Mouse (Mus musculus) A20 (cell line): ENCODE results near the gene 2510002D24Rik.

ENCODE experiments used
- DNase-seq: peaks from one replicate; pipeline ENCODE4 v3.0.0-alpha.2; 2011; ENCODE audit warnings: low read depth, low spot score

Gene 2510002D24Rik

DNA sequence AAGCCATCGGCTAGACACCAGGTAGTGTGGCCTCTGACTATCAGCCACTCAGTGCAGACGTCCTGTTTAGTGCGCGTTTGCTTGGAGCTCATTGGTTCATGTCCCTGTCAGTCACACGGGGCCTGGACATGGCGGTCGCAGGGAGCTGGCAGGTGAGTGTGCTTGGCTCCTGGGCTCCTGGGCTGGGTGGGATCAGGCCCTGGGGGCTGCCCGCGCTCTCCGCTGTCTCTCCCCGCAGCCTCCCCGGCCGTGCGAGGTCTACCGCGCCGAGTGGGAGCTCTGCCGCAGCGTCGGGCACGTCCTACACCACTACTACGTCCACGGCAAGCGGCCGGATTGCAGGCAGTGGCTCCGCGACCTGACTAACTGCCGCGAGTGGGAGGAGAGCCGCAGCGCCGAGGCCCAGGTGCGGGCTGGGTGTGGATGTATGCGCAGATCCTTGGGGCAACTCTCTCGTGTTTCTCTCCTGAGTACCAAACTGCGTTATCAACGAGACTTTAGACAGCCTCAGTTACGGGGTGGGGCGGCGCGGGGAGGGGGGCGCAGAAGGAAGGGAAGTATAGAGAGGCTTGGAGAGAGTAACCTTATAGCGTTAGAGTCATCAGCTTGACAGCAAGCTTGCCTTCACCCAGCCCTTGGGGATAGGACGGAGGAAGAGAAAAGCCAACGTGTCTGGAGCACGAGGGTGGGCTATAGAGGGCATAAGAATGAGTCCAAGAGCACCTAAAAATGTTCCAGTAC lies at the start of gene 2510002D24Rik, which contains the start of gene Gm28539:
Gene 2510002D24Rik (plus strand): TSS at position 111 of the 741 bp plus-strand sequence.
Gene Gm28539 (plus strand): TSS at position 117 of the 741 bp plus-strand sequence.
- DNase-seq = peak; percentile 97

DNA sequence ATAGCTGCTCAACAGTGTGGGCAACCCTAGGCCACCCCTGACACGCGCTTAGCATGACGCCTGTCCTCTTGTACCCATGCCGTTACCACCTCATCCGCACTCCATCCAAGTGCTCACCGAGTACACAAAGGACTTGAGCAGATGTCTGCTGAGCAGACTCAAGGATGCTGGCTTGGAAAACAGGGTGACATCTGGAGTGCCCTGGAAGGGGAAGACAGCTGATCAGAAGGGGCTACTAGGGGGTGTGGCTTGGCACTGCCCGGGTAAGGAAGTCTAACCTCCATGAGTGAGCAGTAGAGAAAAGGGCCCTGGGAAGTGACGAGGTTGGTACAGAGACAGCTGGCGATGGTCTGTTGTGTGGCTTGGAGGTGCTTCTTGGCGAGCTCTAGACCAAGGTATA lies 49.7 kb upstream of the 2510002D24Rik start:
- no peak for DNase-seq

DNA sequence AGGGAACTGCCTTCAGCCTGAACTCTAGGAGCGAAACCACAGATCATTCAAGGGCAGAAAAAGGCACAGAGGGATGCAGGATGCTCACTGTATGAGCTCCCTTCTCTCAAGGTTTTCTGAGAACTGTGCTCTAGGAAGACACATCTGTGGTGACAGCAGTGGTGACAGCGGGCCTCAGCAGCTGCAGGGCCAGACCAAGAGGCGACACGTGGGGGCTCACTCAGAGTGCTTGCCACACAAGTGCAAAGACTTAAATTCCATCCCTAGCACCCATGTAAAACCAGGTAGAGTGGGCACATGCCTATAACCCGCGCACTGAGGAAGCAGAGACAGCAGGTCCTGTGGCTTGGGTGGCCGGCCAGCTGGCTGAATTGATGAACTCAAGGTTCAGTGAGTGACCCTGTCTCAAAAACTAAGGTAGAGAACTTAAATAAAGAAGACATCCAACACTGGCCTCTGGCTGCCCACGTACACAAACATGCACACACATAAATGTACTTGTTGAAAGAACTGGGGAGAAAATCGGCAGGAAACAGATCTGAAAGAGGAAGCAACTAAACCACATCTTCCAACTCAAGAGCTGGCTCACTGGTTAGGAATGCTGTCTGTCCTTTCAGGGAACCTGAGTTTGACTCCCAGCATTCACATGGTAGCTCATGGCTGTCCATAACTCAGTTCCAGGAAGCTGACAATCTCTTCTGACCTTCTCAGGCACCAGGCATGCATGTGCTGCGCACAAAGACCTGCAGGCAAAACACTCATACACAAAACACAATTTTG lies 47.6 kb upstream of the 2510002D24Rik start:
- no peak for DNase-seq

DNA sequence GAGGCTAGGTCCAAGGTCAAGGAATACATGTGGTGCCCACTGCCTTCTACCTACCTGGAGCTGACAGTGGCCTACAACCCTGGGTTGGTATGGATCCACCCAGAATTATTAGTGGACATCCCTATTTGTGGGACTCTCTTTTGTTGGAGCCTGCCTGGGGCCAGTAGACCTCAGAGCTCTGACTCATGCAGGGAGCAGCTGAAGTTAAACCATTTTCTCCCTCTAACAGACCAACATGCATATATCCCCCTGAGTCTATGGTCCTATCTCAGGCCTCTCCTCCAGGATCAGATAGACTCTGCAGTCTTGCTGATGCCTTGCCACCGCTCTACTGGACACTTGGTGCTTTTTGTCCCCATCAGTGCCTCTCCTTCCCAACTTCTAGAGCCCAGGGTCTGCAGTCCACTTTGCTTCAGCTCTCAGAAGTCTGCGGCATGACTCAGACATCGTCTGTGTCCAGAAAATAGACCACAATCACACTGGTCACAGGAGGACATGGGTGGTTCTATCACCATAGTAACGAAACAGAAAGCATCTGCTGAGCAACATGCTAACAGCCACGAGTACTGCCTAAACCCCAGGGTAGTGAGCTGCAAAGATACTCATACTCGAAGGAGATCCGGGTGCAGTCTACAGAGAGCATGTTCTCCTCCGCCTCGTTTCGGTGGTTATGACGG lies 41.0 kb upstream of the 2510002D24Rik start:
- DNase-seq = no peak

DNA sequence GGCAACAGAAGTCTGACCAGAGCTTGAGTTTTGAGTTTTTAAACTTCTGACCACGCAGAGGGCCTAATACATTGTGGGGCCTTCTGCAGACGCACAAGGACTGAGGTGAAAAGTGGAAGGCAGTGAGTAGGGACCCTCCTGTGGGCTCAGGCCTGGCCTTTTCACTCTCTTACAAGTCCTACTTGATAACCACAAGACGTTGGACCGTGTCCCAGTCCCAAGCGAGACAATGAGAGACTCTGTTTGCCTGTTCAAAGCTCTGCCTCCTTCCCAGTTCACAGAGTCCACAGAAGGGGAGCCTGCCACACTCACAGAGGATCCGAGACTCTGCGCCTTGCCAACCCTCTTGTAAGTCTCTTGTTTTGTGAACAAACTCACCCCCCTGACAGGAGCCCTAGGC lies 39.7 kb upstream of the 2510002D24Rik start:
- DNase-seq = no peak

DNA sequence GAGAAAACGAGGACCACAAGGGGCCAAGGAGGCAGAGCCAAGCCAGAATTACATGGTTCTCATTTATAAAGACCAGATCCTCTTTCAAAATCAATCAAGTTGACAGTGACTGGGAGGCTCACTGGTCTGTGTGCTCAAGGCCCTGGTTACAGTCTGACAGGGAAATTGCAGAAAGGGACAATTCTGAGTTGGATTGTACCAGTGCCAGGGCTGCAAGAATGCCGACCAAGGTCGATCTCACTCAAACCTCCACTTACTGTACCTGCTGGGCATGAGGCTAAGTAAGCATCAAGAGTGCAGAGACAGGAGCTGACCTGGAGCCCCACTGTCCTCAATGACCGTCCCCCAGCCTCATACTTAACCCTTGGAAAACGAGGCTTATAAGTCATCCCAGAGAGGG lies 38.2 kb upstream of the 2510002D24Rik start:
- no peak for DNase-seq

DNA sequence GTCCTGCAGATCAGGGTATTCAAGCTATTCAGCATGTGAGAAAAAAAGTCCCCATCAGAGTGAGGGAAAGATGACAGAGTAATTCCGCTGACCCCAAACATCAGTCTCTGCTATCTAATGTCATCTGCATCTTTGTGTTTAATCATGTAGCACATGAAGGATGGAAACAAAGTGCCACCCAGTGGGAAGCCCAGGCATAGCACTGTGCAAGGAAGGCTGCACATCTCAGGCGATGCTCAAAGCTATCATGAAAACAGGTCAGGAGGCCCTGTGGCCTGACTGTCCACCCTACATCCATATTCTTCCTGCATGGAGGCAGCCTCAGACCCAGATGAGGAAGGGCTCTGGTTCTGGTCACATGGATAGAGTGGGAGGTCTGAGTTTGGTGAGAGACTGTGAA lies 37.5 kb upstream of the 2510002D24Rik start:
- peak; percentile 28 for DNase-seq

DNA sequence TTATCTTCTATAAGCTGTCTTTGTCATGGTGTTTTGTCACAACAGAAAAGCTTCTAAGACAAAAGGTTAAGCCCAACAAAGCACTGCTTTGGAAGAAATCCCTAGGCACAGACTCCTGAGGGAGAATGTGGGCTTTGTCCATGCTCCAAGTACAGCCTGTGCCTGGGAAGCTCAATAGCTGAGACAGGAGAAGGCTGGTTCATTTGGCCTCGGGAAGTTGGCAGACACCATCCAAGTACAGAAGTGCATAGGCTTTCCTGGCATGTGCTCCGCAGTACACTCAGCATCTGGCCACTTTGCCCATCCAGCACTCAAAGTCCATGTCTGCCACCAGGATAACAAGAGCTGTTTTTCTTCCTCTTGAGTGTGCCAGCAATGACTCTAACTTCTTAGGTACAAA lies 30.6 kb upstream of the 2510002D24Rik start:
- no peak for DNase-seq

DNA sequence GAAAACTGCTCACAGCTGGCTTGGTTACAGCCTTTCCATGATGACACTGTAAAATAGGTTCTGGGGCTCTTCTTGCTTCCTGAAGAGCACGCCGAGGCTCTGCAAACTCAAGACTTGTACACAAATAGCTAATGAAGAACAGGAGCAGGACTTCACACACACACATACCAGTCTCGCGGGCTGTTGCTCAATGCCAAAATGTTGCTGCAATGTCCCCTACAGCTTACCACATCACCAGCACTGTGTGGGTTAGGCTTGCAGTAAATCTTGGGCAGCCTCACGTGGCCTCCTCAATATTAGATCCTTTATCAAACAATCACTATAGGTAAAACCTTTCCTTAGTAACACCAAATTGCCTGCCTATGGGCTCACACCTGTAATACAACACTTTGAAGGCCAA lies 27.4 kb upstream of the 2510002D24Rik start:
- DNase-seq = no peak

DNA sequence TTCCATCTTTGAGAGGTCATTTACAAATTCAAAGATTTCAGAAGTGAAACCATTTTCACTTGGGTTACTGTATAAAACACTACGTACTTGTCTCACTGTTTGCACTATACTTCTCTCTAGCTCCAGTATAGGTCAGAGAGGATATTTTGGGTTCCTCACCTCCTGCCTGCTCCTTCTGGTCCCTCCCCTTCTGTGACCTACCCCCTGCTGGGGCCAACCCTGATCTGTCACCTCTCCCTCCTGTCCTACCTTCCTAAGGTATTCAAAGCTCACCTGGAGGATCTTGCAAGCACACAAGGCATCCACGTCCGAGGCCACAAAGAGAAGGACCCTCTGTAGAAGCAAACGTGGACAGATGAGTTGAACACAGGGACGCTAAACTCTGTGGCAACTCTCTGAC lies 25.3 kb upstream of the 2510002D24Rik start:
- no peak for DNase-seq

DNA sequence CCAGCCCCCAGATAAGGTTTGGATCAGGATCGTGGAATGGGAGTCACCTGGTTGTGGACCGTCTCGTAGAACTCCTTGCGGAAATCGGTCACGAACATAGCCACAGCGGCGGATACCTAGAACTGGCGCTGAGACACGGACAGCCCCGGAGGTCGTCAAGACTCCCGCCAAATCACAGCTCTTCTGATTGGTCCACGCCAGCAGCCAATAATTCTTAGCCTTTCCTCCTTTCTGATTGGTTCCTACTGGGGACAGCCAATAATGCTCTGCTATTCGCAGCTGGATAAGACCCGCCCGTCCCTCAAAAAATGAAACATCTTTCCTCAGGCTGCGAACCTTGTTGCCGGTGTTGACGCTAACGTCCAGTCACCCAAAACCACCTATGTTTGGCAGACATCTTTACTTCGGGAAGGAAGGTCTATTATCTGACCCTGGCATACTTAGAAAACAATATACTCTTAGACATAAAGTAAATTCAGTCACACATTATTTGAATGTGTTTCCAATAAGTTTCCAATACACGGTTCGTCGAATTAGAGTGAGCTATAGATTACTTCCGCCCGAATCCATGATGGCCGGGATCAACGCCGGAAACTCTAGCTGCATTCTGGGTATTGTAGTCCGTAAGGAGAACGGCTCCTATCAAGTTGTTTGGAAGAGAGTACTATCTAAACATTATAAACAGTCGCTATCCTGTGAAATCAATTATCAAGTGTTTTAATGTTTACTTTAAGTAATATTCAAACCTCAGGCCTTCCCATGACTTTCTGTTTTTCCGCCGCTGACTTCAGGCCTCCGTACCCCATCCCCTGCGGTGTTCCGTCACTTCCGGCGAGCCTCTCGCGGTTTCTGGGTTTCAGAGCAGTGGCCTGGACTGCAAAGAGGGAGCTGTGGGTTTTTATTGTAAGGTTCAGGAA lies 24.7 kb upstream of the 2510002D24Rik start, which contains the start of the genes Ufd1 and Cdc45:
Gene Ufd1 (plus strand): TSS at position 312 of the 917 bp plus-strand sequence.
Gene Cdc45 (minus strand): TSS at position 520 of the 917 bp plus-strand sequence.
- peak; percentile 97 for DNase-seq

DNA sequence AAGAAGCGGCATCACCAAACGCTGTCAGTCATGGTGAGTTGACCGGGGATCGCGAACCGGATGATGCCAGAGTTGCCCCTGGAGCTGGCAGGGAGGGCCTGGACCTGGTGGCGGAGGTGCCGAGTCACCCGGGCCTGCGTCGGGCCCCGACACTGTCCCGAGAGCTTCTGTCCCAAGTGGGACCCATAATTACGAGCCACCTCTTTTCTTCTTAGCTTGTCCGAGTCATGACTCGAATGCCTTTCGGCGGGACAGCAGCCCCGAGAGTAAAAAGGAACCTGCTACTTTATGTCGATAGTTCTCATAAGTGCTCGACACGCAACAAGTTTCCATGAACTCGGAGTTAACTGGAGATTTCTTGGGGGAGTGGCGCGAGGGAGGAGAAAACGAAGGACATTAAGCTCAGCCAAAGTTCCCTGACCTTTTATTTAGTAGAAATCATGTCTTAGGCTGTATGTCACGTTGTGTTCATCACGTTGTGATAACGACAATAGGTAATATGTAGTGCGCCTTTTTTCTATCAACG lies 23.9 kb upstream of the 2510002D24Rik start:
- DNase-seq = no peak

DNA sequence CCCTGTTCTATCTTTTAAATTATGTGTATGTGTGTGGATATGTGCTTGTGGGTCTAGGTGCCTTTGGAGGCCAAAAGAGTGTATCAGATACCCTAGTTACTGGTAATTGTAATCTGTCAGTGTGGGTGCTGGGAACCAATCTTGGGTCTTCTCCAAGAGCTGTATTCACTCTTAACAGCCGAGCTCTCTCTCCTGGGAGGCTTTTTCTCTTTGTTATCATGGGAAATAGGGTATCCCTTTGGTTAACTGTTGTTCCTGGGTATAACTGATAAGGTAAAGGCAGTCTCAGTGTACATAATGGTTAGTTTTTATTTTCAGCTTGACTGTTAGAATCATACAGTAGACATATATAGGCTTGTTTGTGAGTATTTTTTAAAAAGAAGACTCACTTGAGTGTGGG lies 14.0 kb upstream of the 2510002D24Rik start:
- no peak for DNase-seq

DNA sequence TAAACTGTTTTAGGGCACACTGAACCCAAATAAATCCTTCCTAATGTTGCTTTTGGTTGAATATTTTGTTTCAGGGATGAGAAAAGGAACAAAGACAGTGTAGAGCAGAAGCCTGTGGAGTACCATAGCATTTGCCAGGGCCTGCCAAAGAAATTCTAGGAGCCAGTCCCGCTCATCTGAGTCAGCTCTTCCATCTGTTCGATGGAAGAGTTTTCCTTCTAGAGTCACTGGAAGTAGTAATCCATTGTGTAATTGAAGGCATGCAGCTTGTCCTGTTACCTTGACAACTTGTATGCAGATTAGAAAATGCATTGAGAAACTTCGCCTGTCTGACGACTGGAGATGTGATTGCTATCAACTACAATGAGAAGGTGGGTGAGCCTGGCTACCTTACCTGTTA lies 13.5 kb upstream of the 2510002D24Rik start:
- DNase-seq = no peak

DNA sequence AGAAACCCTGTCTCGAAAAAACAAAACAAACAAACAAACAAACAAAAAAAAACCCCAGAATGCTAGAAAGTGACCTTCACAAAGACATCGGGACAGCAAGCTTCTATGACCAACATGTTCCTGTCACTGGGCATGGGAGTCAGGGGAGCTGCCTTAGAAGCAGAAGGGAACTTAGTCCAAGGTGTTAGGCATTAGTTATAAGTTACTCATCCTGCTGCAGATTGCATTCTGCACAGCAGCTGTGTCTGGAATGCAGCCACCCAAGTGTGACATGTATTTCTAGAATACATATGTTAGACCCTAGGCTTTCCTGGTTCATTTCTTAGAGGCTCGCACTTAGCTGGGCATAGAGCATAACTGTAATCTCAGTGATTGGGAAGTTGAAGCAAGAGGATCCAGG lies 7.7 kb upstream of the 2510002D24Rik start:
- no peak for DNase-seq

DNA sequence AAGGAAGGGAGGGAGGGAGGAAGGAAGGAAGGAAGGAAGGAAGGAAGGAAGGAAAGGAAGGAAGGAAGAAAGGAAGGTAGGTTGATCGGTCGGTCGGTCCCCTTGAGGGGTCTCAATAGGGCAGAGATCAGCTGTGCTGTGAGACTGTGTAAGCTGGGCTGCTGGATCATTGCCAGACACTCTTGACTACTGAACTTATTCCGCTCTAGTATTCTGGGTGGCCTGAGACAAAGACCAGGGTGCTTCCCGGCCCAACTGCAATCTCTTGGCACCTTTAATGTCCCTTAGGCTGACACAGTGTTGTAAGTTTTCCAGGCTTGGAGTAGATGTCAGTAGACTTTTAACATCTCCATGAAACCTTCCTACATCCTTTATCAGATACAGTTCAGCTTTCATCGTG lies 7.3 kb upstream of the 2510002D24Rik start:
- DNase-seq = no peak

DNA sequence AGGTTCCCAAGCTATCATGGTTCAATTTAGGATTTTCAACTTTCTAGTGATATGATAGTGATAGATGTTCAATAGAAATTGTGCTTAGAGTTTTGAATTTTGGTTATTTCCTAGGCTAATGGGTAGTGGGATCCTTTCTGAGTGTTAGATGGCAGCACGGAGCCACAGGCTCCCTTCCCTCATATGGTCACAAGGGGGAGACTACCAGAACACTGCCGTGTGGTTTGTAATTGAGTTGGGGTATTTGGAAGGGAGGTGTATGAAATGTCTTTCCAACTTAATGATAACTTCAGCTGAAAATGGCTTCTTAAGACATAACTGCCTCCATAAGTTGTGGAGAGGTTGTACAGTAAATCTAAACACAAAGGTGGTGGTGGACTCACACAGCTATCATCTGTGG lies 2.9 kb upstream of the 2510002D24Rik start:
- no peak for DNase-seq

DNA sequence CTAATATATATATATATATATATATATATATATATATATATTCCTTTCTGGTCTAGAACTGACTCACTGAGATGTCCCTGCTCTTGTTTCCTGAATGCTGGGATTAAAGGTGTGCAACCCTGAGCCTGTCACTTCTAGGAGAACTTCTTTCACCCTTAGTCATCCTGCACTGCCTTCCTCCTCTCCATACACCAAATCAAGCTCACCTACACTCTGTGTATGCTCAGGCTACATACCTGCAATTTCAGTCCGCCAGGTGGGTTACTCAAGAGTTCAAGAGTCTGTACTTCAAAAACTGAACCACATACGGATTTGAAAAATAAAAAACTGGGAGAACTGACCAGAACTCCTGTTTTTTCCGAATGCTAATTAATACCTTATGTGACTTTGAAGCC lies 308 bp upstream of the 2510002D24Rik start:
- DNase-seq = no peak

DNA sequence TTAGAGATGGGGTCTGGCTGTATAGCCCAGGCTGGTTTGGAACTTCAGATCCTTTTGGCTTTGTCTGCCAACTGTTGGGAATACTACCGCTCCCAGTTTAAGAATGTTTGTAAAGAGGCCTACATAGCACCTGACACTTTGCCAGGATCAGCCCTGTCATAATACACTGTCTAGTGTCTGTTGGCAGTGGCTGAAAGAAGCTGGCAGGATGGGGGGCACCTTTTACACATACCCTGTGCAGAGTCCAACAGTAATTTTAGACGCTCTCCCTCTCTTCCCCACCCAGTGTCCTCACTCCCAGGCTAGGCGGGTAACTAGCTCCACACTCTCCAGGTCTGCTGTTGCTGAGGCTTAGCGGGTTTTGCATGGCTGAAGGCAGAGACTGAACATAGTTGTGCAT lies 2.0 kb downstream of the 2510002D24Rik start:
- DNase-seq = no peak

DNA sequence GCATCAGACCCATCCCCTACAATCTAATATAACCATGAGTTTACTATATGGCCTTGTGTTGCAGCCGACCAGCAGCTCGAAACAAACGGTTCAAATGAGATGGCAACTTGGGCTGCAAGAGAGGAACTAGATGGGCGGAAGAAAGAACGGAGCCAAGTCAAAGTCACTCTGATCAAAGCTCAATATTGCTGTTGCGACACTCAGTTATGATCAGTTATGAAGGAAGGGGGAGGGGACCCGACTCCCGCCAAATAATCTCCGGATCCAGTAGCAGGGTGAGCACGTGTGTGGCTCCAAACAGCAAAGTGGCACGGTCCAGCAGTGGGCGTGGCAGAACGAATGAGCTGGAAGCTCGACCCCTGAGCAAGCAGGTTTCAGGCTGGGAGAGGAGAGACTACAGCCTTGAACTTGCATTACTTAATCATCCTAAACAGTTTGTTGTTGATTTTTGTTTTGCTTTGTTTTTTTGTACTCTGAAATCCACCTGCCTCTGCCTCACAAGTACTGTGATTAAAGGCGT lies 10.0 kb downstream of the 2510002D24Rik start:
- DNase-seq = no peak
